Mouse (Mus musculus) gastrocnemius, adult 8-10 months (tissue): ENCODE data around the gene Ilf2. TPM values are rescaled to one million over a fixed set of nuclear protein-coding genes. Genes with fewer than 3 reads are reported as not detected.

Source experiments
- total RNA-seq, 4 experiments: library from RNA; stranded (reverse); gene quantifications; 2 replicates each; pipeline ENCODE4 v1.2.4; 2022

Ilf2 gene
- total RNA-seq, 4 experiments from 2014 or later = 24.4 to 33.4 (median 26.9) TPM

Other genes starting within 250 kb of the Ilf2 start
- 10 to 100 TPM; 67.8 to 75.4 (median 71.8) TPM for gene Jtb, start 244.5 kb upstream of the Ilf2 start, total RNA-seq
- gene Creb3l4, start 232.6 kb upstream of the Ilf2 start, total RNA-seq = not detected
- gene Slc39a1, start 228.0 kb upstream of the Ilf2 start, total RNA-seq = 10 to 100 TPM; 37.8 to 46.4 (median 43.6) TPM
- 10 to 100 TPM; 15.3 to 21.7 (median 16.5) TPM for gene Crtc2, start 222.0 kb upstream of the Ilf2 start, total RNA-seq
- gene Dennd4b, start 210.9 kb upstream of the Ilf2 start, total RNA-seq = 100 to 1,000 TPM in 1 of 4 experiments, 10 to 100 TPM in 3; 76.0 to 106 (median 85.8) TPM
- gene Gatad2b, start 182.9 kb upstream of the Ilf2 start, total RNA-seq = 10 to 100 TPM; 55.0 to 69.8 (median 62.6) TPM
- 1 to 10 TPM in 2 of 4 experiments, under 1 TPM in 2; 0.65 to 1.1 (median 0.96) TPM for gene Slc27a3, start 86.2 kb upstream of the Ilf2 start, total RNA-seq
- gene Ints3, start 42.5 kb upstream of the Ilf2 start, total RNA-seq = 10 to 100 TPM; 14.0 to 16.8 (median 14.8) TPM
- gene Npr1, start 10.3 kb upstream of the Ilf2 start, total RNA-seq = 1 to 10 TPM; 3.8 to 6.9 (median 6.1) TPM
- 10 to 100 TPM; 77.7 to 93.9 (median 78.5) TPM for gene Snapin, start 14.9 kb downstream of the Ilf2 start, total RNA-seq
- gene Chtop, start 33.4 kb downstream of the Ilf2 start, total RNA-seq = 100 to 1,000 TPM; 112 to 117 (median 114) TPM
- gene S100a1, start 38.3 kb downstream of the Ilf2 start, total RNA-seq = 100 to 1,000 TPM; 157 to 190 (median 173) TPM
- gene S100a13, start 38.3 kb downstream of the Ilf2 start, total RNA-seq = 10 to 100 TPM in 3 of 4 experiments, 1 to 10 TPM in 1; 7.5 to 16.2 (median 11.8) TPM
- not detected for gene S100a14, start 50.7 kb downstream of the Ilf2 start, total RNA-seq
- gene S100a16, start 61.1 kb downstream of the Ilf2 start, total RNA-seq = 10 to 100 TPM; 50.1 to 57.1 (median 51.9) TPM
- gene S100a3, start 84.5 kb downstream of the Ilf2 start, total RNA-seq = not detected
- gene S100a2, start 114.1 kb downstream of the Ilf2 start, total RNA-seq = not detected
- not detected for gene Gm42674, start 125.8 kb downstream of the Ilf2 start, total RNA-seq
- gene S100a4, start 127.6 kb downstream of the Ilf2 start, total RNA-seq = 10 to 100 TPM in 2 of 4 experiments, 1 to 10 TPM in 2; 4.9 to 29.2 (median 11.3) TPM
- 1 to 10 TPM in 2 of 4 experiments, under 1 TPM in 1, not detected in 1; 0.68 to 2.5 (median 2.2) TPM for gene S100a5, start 132.4 kb downstream of the Ilf2 start, total RNA-seq
- gene S100a6, start 136.8 kb downstream of the Ilf2 start, total RNA-seq = 10 to 100 TPM; 38.3 to 90.6 (median 55.1) TPM
- gene S100a7a, start 177.9 kb downstream of the Ilf2 start, total RNA-seq = not detected
- under 1 TPM in 2 of 4 experiments, not detected in 2; 0.75 to 0.92 TPM for gene S100a8, start 192.9 kb downstream of the Ilf2 start, total RNA-seq
- not detected for gene S100a9, start 219.6 kb downstream of the Ilf2 start, total RNA-seq